Mouse (Mus musculus) erythroblast, adult 5-6 weeks (primary cell): Measurements from ENCODE around the gene Lca5l. TPM values are rescaled to one million over a fixed set of nuclear protein-coding genes. Genes with fewer than 3 reads are reported as not detected.
A peak's percentile ranks its signal among the peaks of the same experiment; 100 is the strongest.

ENCODE experiments used
- ATAC-seq: replicated peaks from 2 replicates; pipeline ENCODE4 v1.8.0; 2016; ENCODE audit warnings: moderate number of reproducible peaks, mild to moderate bottlenecking, moderate TSS enrichment, inconsistent platforms; ENCODE audit not compliant: poor library complexity, low FRiP score, severe bottlenecking
- total RNA-seq, 2 experiments: library from RNA; stranded (forward) in 1 of 2; stranded (reverse) in 1 of 2; fragments of 150-400 nt in 1 of 2; fragments of 200-764, 138-1000 nt in 1 of 2; gene quantifications; 2 replicates each; pipeline versions ENCODE4 v1.2.3 to v1.2.4; 2015 to 2017; ENCODE audit warnings: low replicate concordance in 2 of 2

Lca5l gene
- total RNA-seq, 2 experiments from 2014 or later, result not detected

GRCm38 (mm10) chr16:96127657-96128344, 64.3 kb downstream of the Lca5l start, which contains the start of gene Hmgn1:
Gene Hmgn1 (minus strand): TSS chr16:96127729.
- peak; percentile 41; the same call in 1 of the 2 replicates for ATAC-seq

GRCm38 (mm10) chr16:96127288-96127656, 64.8 kb downstream of the Lca5l start:
- 0 out of 2 replicates have a peak, but pooled peaks have one; percentile 41 for ATAC-seq

DNA sequence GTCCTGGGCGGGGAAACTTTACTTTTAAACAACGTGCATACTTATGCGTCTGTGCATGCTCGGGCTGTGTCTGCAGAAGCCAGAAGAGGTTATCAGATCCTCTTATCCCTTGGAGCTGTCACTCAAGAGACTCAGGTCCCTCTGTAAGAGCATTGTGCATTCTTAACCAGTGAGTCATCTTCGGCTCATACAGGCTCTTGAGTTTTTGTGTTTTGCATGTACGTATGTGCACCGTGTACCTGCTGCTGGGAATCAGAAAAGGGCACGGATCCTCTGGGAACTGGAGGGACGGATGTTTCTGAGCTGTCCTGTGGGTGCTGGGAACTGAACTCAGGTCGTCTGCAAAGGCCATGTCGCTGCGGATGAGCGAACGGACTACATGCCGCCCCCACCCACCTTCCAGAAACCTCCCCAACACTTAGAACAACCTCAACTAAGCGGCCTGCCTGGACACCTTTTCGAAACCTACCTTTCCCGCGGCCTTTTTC, 65.3 kb downstream of the Lca5l start:
- no peak for ATAC-seq

DNA sequence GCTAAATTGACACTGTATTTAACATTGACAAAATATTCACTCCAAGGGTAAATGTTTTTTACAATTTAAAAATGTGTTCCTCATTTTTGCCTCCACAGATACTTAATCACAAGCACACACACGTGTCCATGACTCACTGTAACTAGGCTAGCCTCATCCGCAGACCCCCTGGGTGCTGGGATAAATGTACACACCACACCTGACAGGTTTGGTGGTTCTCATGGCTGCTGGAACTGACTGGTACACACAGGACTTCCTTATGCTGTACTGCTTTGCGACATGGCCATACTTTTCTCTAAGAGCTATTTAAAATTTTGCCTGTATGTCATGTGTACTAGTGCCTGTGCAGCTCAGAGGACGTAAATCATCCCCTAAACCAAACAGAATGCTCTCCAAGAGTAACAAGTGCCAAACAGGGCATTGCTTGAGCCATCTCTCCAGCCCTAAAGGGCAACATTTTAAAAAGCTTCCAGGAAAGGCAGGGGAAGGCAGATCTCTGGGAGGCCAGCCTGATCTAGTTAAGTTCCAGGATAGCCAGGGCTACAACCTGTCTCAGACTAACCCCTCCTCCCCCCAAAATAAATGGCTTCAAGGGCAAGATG, 71.9 kb downstream of the Lca5l start:
- no peak for ATAC-seq

DNA sequence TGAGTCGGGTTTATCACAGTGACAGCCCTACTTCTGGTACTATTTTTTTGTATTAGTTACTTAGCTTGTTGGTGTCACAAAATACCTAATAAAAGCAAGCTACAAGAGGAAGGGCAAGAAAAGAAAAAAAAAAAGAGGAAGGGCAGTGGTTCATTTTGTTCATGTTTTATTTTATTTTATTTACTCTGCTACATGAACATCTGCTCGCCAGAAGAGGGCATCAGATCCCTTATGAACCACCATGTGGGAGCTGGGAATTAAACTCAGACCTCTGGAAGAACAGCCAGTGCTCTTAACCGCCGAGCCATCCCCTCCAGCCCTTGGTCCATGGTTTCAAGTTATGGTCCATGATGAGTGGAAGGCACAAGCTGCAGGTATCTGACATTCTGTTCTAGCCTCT, 77.3 kb downstream of the Lca5l start:
- ATAC-seq, result no peak

- no peak for ATAC-seq
These were observed 79.3 kb downstream of the Lca5l start for GRCm38 (mm10) chr16:96112769-96113168.

DNA sequence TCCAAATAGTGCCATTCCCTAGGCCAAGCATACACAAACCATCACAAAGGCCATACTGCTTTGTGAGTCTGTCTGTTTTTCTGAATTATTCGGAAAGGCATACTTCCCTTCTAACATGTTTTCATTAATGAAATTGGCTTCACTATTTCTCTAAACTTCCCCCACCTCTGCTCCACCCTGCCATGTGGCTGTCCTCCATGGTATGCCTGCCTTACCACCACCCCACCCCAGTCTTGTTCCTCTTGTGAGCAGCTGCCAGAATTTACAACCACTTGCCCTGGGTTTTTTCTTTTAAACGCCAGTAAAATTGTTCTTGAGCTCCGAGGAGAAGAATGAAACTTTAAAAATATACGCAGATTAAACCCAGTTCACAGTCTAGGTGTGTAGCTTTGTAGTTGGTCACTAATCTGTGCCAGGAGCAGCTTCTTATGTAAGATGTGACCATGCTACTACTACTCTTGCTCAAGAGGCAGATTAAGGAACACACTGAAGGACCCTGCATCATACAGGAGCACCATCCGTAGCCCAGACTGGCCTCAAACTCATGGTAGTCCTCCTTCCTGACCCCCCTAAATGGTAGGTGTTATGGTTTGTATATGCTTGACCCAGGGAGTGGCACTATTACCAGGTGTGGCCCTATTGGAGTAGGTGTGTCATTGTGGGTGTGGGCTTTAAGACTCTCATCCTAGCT, 81.3 kb downstream of the Lca5l start:
- no peak for ATAC-seq

GRCm38 (mm10) chr16:96109673-96110072, 82.4 kb downstream of the Lca5l start:
- no peak for ATAC-seq

Other genes with a start within 250 kb of the Lca5l start
- 12.3 and 21.3 TPM in 2 replicates for gene Psmg1, start 201.3 kb downstream of the Lca5l start, total RNA-seq (2015; ENCODE audit: low replicate concordance)
- gene Psmg1, start 201.3 kb downstream of the Lca5l start, total RNA-seq (2017; ENCODE audit: low replicate concordance), result 5.1 and 10.3 TPM in 2 replicates
- gene Brwd1, start 109.7 kb downstream of the Lca5l start, total RNA-seq (2015; ENCODE audit: low replicate concordance), result 10.4 and 10.6 TPM in 2 replicates
- gene Brwd1, start 109.7 kb downstream of the Lca5l start, total RNA-seq (2017; ENCODE audit: low replicate concordance), result 9.3 and 11.8 TPM in 2 replicates
- gene Hmgn1, start 64.5 kb downstream of the Lca5l start, total RNA-seq (2015; ENCODE audit: low replicate concordance), result 27.8 and 30.0 TPM in 2 replicates
- 14.2 and 15.1 TPM in 2 replicates for gene Hmgn1, start 64.5 kb downstream of the Lca5l start, total RNA-seq (2017; ENCODE audit: low replicate concordance)
- gene Wrb, start 46.9 kb downstream of the Lca5l start, total RNA-seq (2015; ENCODE audit: low replicate concordance), result 0.77 and 2.5 TPM in 2 replicates
- gene Wrb, start 46.9 kb downstream of the Lca5l start, total RNA-seq (2017; ENCODE audit: low replicate concordance), result 0.98 and 3.0 TPM in 2 replicates
- not detected in 2 replicates for gene Sh3bgr, start 8.2 kb upstream of the Lca5l start, total RNA-seq (2015; ENCODE audit: low replicate concordance)
- gene Sh3bgr, start 8.2 kb upstream of the Lca5l start, total RNA-seq (2017; ENCODE audit: low replicate concordance), result not detected in 2 replicates
- not detected in 2 replicates for gene B3galt5, start 43.5 kb upstream of the Lca5l start, total RNA-seq (2015; ENCODE audit: low replicate concordance)
- gene B3galt5, start 43.5 kb upstream of the Lca5l start, total RNA-seq (2017; ENCODE audit: low replicate concordance), result not detected in 2 replicates